Mouse (Mus musculus) heart, adult 18-20 months (tissue): ENCODE data around the gene Tgm2. TPM values are rescaled to one million over a fixed set of nuclear protein-coding genes. Genes with fewer than 3 reads are reported as not detected.

Experiments used
- DNase-seq, 2 experiments: peaks; one replicate each; pipeline ENCODE4 v3.0.0; 2021 to 2022; ENCODE audit warnings: mixed read lengths in 1 of 2
- total RNA-seq, 2 experiments: library from RNA; stranded (reverse); gene quantifications; 2 replicates each; pipeline ENCODE4 v1.2.3; 2021

Tgm2 gene
- total RNA-seq, 2 experiments from 2014 or later, result 247 to 266 TPM

DNA sequence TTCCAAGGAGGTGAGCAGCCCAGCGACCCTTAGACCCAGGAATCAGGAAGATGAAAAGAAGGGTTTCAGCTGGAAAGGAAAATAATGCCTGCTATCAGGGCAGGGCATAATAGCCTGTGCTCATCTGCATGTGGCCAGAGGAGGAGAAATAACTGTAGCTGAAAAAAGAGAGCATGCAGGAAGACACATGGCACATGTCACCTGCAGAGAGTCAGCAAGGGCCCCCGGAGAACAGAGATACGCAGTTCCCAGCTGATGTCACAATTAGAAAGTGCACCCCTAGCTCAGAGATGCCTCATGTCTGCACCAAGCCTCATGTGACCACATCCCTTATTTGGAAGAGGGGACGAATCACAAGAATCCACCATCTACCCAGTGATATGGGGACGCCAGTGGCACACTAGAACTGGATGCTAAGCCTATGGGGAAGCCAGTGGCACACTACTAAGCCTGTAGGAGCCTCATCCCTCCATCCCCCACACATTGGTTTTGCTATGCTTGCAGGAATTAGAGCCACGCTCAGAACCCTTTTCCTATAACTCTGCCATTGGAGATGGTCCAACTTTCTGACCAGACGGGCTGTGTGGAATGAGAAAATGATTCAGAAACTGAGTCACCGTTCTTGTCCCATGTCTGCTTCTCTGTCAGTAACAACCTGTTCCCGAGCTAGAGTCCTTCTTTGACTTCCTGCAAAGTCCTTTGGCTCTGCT is 21.4 kb upstream of the Tgm2 start:
- DNase-seq, result no peak

DNA sequence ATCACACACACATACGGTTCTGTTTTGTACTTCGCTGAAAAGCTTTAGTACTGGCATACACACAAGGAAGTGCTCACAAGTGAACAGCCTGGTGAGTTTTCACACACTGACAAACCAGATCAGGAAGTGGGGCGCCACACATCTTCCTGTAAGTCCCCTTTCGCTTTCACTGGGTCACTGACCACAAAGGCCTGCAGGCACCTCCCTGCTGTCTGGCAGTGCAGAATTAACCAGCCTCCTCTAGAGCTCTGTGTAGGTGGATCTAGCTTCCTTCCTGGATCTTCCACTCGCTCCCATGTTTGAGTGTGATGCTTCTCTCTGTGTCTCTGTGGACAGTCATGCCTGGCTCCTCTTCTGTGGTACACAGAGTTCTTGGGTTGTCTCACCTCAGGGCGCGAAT is 20.4 kb upstream of the Tgm2 start:
- DNase-seq, result peak; percentile 48 to 83

DNA sequence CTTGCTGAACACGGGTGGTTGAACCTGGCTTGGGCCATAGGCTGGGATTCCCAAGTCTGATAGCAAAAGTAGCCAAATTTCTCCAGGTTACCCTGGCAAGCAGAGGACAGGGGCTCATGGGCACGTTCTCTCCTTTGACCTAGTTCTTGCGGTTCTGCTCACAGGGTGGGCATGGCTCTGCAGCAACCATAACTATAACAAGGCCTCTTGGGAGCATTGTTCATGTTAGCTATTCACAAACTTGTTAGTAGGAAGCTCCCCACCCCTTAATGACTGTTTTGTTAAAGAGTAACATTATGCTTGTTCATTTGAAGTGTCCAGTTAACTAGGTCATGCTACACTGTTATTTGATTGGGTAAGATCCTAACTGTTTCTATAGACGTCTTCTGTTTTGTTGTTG is 19.5 kb upstream of the Tgm2 start:
- DNase-seq, result no peak

DNA sequence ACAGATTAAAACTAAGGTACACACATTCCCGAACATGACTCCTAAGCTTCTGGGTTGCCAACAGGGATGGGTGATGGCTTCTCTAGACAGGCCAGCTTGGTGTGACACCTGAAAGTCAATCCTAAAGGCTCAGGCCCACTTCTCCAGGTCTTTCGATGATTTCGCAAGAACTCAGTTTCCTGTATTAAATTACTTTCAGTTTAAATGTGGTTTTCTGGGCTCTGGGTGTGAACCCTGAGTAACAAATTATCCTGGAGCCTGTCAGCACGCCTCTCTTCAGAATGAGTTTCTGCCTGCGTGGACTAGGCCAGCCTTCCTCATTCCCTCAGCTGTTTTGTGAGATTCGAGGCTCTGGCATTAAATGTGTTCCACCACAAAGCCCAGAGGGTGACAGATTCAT is 16.8 kb upstream of the Tgm2 start:
- DNase-seq, result no peak

DNA sequence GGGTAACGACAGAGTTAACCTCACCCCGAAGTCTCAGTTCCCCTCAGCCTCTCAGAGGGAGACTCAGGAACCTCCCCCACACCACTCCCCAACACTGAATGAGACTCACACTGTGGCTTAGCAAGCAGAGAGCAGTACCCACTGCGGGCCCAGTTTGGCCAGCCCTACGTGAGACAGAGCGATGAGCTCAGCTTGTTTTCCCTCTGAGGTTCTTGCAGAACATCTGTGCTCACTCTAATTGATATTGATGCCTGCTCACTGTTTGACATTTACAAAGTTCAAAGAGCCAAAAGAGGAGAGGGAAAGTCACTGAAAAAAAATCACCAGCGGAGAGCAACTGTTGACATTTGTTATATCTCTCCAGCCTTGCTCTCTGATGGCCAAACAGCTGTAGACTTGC is 15.5 kb upstream of the Tgm2 start:
- DNase-seq, result no peak

DNA sequence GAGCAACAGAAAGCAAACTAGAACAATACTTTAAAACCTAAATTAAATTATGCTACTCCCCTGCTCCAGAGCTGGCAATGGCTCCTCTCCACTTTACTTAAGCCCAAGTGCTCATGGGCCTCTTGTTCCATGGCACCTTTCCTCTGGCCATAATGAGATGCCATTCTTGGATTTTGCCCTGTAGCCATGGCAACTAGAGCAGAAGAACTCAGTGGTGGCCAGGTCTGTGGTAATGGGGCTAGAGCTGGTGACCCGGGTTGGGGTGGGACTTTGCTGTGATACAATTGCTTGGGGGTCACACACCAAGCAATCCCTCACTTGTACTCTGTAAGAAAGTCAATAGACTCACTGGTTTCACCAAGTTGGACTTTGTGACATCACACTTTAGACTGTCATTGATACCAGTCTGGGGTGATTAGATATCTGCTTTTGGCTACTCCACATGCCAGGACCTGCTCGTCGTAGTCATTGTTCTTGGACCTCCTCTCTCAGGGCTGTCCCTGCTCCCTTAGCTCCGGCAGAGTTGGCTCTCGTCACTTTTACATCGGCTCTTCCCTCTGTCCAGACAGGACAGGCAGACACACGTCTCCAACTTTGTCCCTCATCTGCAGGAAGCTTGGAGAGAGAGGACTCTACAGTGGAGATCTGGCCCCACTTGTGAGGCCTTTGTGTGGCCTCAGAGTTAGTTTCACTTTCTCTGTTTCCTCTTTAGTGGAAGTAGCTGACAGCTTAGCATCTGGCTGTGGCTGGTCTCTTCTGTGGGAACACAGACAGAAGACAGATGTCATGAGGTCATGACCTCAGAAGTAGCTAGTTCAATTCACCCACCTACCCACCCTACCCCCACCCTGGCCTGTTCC is 13.4 kb upstream of the Tgm2 start:
- DNase-seq, result peak; percentile 58 to 78

DNA sequence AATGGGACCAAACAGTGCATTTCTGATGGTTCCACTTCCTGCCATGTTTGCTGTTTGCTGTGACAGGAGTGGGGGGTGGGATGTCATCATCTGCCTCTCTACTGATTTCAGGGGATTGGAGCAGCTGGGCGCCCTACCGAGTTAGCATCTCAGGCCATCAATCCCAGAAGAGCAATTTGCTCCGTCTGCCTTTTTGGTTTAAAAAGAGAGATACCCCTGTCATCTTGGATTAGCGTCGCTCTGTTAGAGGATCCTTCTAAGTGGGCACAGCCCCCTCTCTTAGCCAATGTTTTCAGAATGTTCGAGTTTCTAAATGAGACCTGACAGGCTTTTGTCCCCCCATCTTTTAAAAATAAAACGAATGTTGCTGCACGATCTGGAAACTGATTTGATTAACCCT is 11.4 kb upstream of the Tgm2 start:
- no peak for DNase-seq

DNA sequence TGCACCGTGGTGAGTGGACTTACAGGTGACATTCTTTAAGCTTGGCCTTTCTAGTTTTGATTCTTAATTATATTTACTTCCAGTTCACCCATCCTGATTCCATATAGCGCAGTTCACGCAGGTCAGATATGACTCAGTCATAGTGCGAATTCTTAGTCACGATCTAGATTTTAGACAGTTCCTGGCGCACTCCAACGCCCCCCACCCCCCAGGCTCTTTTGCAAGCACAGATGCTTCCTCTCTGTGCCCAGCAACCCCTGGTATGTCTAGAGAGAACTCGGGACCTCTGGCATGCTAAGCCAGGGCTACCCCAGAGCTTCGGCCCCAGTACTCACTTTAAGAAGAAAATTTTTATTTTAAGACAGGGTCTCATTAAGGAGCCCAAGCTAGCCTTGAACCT is 10.3 kb upstream of the Tgm2 start:
- no peak for DNase-seq

DNA sequence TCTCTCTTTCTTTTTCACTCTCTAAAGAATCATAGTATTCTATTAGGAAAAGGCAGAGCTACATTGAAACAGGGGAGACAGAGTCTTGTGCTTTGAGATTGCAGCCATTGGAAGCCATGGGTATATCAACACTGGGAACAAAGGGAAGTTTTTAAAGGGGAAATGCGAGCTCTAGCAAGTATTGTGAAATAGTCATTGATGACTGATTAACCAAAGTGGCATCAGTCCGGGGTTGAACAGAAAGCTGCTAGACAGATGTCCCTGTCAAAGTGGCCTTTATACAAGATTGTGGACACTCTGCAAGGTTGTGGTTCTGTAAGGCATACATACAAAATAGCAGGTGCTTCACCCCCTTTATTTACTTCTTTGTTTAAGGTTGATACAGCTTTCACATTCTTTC is 9.4 kb upstream of the Tgm2 start:
- no peak for DNase-seq

DNA sequence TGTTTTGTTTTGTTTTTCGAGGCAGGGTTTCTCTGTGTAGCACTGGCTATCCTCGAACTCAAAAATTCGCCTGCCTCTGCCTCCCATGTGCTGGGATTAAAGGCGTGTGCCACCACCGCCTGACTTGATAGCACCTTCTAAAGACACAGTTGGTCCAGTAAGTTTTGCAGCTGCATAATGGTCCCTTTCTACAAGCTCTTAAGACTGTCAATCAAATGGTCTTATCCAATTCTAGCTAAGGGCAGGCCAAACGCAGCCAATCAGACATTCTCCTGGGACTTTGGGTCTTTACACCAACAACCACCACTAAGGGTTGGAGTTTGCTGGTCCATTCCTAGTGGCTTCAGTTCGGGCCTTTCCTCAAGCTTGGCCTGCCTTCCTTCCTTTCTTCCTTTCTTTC is 8.9 kb upstream of the Tgm2 start:
- no peak for DNase-seq

DNA sequence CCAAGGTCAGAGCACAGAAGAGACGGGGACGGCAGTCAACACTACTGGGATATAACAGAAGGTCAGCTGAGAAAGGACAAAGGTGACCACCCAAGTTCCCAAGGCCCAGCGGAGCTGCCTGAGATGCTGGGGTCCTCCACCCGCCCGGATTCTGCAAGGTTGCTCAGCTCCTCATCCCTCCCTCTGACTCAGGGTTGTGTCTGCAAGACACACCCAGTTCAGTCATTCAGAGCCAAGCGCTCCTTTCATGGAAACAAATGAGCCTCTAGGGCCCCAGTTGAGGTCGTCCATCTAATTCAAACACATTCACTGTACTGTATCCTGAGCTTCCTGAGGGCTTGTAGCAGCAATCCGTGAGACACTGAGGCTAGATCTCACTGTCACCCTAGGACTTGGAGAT is 8.4 kb upstream of the Tgm2 start:
- DNase-seq, result no peak

DNA sequence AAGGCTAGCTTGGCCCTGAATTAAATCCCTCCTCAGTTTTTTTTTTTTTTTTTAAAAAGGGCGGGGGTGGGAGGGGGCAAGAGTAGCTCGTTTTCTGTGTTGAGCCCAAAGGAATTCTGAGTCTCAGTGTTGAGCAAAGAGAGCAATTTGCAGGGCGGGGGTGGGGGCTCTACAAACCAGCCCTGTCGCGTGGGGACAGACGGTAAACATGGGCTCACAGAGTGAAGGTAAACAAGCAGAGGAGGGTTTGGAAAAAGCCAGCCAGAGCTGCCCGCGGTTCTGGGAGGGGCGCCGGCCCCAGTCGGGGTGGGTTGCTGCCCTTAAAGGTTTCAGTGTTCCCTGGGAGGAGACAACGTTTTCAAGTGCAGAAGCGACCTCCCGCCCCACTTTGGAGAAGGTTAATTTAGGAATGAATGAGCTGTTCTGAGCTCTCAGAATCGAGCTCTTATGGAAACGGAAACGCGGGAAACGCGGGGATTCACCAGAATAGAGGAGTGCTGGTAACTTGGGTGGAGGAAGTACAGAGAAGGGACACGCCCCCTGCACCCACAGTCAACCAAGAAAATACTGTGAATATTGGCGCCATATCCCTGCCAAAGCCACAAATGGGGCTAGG is 7.6 kb upstream of the Tgm2 start:
- peak; percentile 42 to 52 for DNase-seq

DNA sequence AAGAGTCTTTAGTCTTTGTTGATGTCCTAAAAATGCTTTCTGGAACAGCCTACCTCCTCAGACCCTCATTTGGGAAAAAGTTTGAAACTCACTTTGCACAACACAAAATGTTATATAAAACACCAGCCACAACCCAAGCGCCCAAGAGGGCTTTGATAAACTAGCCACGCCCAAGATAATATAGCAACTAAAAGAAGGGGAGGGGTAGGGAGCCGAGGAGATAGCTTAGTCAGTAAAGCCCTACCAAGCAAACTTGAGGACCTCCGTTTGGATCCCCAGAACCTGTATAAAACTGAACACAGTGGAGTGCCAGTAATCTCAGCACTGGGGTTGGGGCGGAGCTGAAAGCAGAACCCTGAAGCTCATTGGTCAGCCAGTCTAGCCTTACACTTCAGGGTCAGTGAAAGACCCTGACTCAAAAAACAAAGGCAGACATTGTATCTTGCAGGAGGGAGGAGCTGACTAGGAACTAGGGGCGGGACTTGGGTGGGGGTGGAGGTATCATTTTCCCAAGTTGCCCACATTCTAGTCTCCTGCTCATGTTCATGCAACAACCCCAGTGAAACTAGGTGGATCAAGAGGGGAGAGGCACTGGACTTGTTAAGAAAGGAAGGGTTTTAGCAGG is 6.6 kb upstream of the Tgm2 start:
- no peak for DNase-seq

DNA sequence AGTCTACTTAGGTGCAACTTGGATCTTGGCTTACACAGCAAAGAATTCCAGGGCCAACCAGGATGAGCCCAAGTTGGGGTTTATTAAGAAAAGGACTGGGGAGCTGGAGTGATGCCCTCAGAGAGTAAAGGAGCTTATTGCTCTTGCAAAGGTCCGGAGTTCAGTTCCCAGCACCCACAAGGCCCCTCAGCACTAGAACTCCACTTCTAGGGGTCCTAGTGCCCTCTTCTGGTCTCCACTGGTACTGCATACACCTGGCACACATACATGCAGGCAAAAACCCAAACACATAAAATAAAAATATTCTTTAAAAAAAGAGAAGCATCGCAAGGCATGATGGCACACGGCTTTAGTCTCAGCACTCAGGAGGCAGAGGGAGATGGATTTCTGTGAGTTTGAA is 4.8 kb upstream of the Tgm2 start:
- DNase-seq, result no peak

DNA sequence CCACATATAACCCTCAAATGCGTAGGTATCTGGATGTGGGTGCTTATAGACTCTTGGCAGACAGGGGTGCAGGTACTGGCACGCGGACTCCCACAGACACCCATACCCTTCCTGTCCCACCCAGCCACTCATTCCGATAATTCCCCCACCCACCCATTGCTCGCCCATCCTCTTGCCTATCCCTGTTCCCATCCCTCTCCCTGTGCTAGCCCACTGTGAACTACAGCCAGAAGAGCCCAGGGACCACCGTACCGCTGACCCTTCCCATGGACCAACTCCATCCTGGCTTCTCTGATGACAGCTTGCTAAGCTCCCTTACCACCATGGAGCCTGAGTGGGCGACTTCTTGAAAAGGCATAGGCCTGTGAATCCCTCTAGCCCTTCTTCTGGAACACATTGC is 735 bp upstream of the Tgm2 start:
- DNase-seq, result no peak

DNA sequence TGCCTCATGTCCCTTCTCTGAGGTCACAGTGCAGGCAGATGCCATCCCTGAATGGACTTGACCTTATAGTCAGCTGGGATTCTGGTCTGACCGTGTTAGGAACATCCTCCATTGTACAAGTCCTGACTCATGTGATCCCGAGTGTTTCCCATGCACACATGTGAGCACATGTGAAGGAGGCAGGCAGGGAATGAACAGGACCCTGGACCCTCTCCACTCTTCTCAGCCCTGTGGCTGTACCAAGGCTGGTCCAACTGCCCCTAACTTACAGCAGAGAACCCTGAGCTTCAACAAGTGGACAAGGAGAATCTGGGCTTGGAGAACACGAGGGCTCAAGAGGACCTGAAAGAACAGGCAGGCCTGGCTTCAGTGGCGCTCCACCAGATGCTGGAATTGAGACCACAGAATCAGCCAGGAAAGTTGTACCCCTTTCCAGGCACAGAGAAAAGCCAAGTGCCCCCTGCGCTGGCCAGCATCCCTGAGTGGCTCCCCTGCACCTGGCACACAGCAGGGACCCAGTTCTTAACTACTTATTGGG is 639 bp downstream of the Tgm2 start:
- DNase-seq, result peak in 1 of 2 experiments; percentile 59

DNA sequence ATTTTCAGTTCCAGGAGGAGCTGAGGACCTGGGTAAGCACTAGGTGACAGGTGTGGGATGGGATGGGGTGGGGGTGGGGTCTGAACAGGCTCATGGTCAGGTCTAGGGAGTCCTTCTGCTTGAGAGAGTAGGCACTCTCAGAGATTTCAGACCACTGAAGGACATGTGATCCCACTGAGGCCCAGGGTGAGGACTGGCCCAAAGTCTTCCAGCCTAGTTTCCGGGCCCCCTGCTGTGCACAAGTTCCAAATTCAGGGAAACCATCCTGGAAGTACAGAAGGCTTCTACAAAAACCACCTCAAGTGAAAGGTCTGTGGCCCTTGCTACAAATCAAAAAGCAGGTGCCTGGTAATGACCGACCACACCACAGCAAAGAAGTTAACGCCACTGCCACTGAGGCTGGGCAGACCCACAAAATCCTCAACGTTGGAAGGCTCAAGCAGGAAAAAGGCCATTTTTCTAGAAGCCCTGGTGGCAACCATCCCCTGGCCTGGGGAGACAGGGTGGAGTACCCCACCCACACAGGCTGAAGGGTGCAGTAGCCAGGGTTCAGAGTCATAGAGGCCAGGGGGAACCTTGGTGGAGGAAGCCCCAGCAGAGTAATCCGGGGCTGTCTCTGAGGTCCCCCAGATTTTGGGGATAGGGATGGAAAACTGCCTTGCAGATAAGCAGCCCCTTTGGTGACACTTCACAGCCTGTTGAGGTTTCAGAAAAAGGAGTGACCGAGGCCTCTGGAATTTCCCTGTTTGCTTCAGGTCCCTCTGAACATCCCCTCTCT is 1.3 kb downstream of the Tgm2 start:
- peak in 1 of 2 experiments; percentile 59 for DNase-seq

DNA sequence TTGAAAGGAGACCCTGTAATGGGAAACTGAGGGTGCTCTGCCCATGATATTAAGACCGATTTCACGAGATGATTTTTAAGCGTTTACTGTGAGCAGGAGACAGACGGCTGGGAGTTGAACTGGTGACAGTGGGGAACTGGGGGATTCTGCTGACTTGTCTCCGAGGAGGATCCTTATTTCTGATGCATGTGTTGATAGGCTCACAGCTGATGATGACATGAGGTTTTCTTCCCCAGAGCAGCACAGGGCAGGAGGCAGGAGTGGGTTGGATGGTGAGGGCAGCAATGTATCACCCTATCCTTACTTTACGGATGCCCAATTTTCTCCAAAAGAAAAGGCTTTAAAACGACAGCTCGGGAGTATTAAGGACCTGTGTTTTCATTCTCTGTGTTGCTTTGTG is 2.0 kb downstream of the Tgm2 start:
- DNase-seq, result peak in 1 of 2 experiments; percentile 38

DNA sequence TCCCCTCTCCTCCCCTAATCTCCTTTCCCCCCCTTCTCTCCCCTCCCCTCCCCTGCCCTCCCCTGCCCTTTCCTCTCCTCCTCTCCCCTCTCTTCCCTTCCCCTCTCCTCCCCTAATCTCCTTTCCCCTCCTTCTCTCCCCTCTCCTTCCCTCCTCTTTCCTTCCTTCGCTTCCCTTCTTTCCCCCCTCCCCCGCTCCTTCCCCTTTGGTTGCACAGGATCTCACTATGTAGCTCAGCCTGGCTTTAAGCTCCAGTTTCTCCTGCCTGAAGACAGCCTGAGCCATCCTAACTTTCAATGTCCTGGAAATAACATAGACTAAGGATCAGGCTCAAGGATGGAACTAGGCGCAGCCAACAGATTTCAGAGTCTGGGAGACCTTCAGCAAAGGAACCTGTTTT is 2.4 kb downstream of the Tgm2 start:
- peak in 1 of 2 experiments; percentile 42 for DNase-seq

DNA sequence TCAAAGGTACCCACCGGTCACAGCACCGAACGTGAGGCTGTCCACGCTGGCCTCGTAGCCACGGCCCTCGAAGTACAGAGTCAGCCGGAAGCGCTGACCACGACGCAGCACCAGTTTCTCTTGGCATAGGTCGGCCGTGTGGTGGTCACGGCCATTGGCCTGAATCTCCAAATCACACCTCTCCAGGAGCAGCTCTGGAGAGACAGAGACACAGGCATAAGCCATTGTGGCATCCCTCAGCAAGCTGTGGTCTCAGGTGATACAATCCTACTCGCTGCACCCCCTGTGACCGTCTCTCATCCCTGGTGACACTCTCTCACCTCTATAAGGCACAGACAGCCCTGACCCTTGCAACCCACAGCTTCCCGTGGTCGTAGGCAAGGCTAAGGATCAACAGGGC is 3.3 kb downstream of the Tgm2 start:
- no peak for DNase-seq

DNA sequence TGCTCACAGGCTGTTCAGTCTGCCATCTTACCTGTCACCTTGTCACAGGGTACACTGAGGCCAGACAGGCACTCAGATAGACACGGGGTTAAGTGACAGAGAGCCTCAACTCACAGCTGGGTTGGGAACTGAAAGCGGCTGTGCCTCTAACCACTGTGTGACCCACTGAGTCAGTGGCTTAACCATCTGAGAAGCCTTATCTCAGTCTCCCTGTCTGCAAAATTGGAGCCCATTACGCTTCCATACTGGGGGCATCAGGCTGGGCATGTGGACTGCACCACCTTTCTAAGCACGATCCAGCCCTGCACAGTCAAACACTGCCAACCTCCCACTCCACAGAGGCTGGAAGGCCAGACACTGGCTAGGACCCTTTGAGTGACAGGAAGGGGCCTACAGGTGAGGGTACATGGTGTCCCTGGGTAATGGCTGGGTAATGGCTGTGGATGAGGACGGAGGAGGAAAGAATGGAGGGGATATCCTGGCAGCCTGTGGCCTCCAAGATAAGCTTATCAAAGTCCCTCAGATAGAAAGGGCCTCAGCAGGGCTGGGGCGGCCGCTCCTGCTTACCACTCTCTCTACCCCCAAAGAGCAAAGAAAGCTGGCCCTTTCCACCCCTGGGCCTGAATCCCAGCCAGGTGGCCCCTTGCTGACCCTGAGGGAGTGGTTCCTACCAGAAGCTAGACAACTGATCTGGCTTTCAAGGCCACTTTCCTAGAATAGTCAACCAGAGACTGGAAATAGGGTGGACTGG is 4.4 kb downstream of the Tgm2 start:
- DNase-seq, result peak; percentile 79 to 89
